ENCODE assay signal across 8 mouse cellular contexts in the genomic region with DNA sequence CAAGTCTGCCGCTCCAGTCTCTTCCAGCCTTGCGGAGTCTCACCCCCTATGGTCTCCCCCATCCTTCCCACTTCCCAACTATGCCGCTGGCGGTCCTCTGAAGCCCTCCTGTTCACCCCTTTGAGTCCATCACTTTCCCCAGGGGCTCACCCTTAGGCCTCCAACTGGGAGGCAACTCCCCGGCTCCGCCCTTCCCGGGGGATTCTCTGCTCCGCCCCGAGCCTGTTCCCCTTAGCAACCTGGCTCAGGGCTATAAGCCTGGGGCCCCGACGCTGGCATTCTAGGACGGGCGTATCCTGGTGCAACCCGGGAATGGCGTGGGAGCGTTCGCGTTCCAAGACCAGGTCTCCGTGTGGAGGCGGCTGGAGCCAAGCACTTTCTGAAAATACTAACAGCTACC. TPM values are rescaled to one million over a fixed set of nuclear protein-coding genes. Genes with fewer than 3 reads are reported as not detected.
A peak's percentile ranks its signal among the peaks of the same experiment; 100 is the strongest.
DNase-seq lines count a peak whose midpoint lies in the region; ATAC-seq and TF ChIP-seq lines count a peak whose summit lies in the region.

Gene Cd82 (minus strand): TSS at position 381 of the 400 bp plus-strand sequence.

- 2% methylated on average over 20 of the region's 20 CpGs for WGBS in intestine, postnatal 0 days
- WGBS in liver, embryonic 11.5 days, result 4% methylated on average over 20 of the region's 20 CpGs
- 3% methylated on average over 20 of the region's 20 CpGs for WGBS in midbrain, postnatal 0 days

- peak within 1 kb of the TSS; percentile 69 for H3K4me2 ChIP-seq in intestine, postnatal 0 days (replicated peaks; ENCODE audit: low read depth)
- H3K4me2 ChIP-seq in liver, embryonic 11.5 days, result peak within 1 kb of the TSS; percentile 90
- peak within 1 kb of the TSS; percentile 78 for H3K4me2 ChIP-seq in midbrain, postnatal 0 days (ENCODE audit: low read depth, low read length, poor library complexity, severe bottlenecking)

- H3K36me3 ChIP-seq in intestine, postnatal 0 days (ENCODE audit: control insufficient read depth, insufficient read depth), result no peaks in the 10 kb centered on the region
- H3K36me3 ChIP-seq in liver, embryonic 11.5 days (ENCODE audit: control insufficient read depth, insufficient read depth, low read length), result no peaks in the 10 kb centered on the region
- no peaks in the 10 kb centered on the region for H3K36me3 ChIP-seq in midbrain, postnatal 0 days (ENCODE audit: insufficient read depth, low read length)

- H3K4me3 ChIP-seq in left cerebral cortex, adult 2 months, result peak within 1 kb of the TSS; percentile 51
- peak within 1 kb of the TSS; percentile 59 for H3K4me3 ChIP-seq in intestine, postnatal 0 days (ENCODE audit: low read depth, low read length)
- H3K4me3 ChIP-seq in liver, embryonic 11.5 days (ENCODE audit: low read depth, low read length), result peak within 1 kb of the TSS; percentile 67
- H3K4me3 ChIP-seq in midbrain, postnatal 0 days (ENCODE audit: low read depth, low read length), result peak within 1 kb of the TSS; percentile 36

- ATAC-seq in intestine, postnatal 0 days, result peak; percentile 92
- ATAC-seq in liver, embryonic 11.5 days (replicated peaks; ENCODE audit: low FRiP score), result peak; percentile 82
- peak; percentile 65 for ATAC-seq in midbrain, postnatal 0 days (ENCODE audit: low FRiP score)

- no peaks in the 10 kb centered on the region for H3K27me3 ChIP-seq in intestine, postnatal 0 days (replicated peaks; ENCODE audit: control insufficient read depth, insufficient read depth, low read length)
- no peaks in the 10 kb centered on the region for H3K27me3 ChIP-seq in liver, embryonic 11.5 days (replicated peaks; ENCODE audit: control insufficient read depth, insufficient read depth, low read length)
- H3K27me3 ChIP-seq in midbrain, postnatal 0 days (ENCODE audit: insufficient read depth, low read length), result peaks cover 15% of the 10 kb centered on the region; the same call in 1 of the 2 replicates

- no peaks in the 10 kb centered on the region for H3K9me3 ChIP-seq in intestine, postnatal 0 days (ENCODE audit: control insufficient read depth)
- H3K9me3 ChIP-seq in liver, embryonic 11.5 days (ENCODE audit: control insufficient read depth, low read length), result no peaks in the 10 kb centered on the region
- H3K9me3 ChIP-seq in midbrain, postnatal 0 days (ENCODE audit: low read length), result no peaks in the 10 kb centered on the region

- peak within 1 kb of the TSS; percentile 67 for H3K9ac ChIP-seq in intestine, postnatal 0 days (ENCODE audit: low read depth, low read length)
- peak within 1 kb of the TSS; percentile 75 for H3K9ac ChIP-seq in liver, embryonic 11.5 days (ENCODE audit: low read depth, low read length)
- H3K9ac ChIP-seq in midbrain, postnatal 0 days (replicated peaks; ENCODE audit: low read length, poor library complexity, severe bottlenecking), result peak within 1 kb of the TSS; percentile 19

- peak within 1 kb of the TSS; percentile 30; the same call in 1 of the 2 replicates for H3K27ac ChIP-seq in left cerebral cortex, adult 2 months
- peak within 1 kb of the TSS; percentile 93 for H3K27ac ChIP-seq in intestine, postnatal 0 days (ENCODE audit: low read depth, low read length)
- H3K27ac ChIP-seq in liver, embryonic 11.5 days (ENCODE audit: low read depth, low read length), result peak within 1 kb of the TSS; percentile 70
- no peak within 1 kb of the TSS for H3K27ac ChIP-seq in midbrain, postnatal 0 days (ENCODE audit: low read depth, low read length)

- intact Hi-C loops in left cerebral cortex, adult 2 months (cut with DNase I), result no loop called here

- no peak for TF ChIP-seq CTCF in left cerebral cortex, adult 2 months (IDR thresholded peaks at IDR 0.05)
- no peak; the same call in 1 of the 2 replicates for TF ChIP-seq CTCF in intestine, postnatal 0 days (IDR thresholded peaks at IDR 0.05; ENCODE audit: low read depth)
- no peak for TF ChIP-seq CTCF in midbrain, postnatal 0 days (IDR thresholded peaks at IDR 0.05)

- DNase-seq in left cerebral cortex, adult 2 months (ENCODE audit: extremely low spot score in 1 of 2, low spot score in 2 of 2), result peak in 1 of 2 experiments; percentile 19
- DNase-seq in left cerebral cortex, adult 11 months (ENCODE audit: low spot score), result no peak
- peak; percentile 79 for DNase-seq in embryo, embryonic 10.5 days (ENCODE audit: low spot score)
- DNase-seq in heart, adult 11 months, result peak; percentile 99
- peak; percentile 74 for DNase-seq in liver, embryonic 11.5 days (ENCODE audit: low spot score)
- DNase-seq in midbrain, postnatal 0 days (ENCODE audit: low spot score), result peak; percentile 52
- DNase-seq in urinary bladder, postnatal 36 days (ENCODE audit: low spot score in 2 of 2), result peak; percentile 66 to 81

- H3K4me1 ChIP-seq in intestine, postnatal 0 days (replicated peaks; ENCODE audit: control insufficient read depth, insufficient read depth, low read length), result peaks cover 18% of the 10 kb centered on the region
- H3K4me1 ChIP-seq in liver, embryonic 11.5 days (replicated peaks; ENCODE audit: control insufficient read depth, insufficient read depth, low read length), result peaks cover 26% of the 10 kb centered on the region
- 0 out of 2 replicates have a peak, but pooled peaks cover 4% of the 10 kb centered on the region for H3K4me1 ChIP-seq in midbrain, postnatal 0 days (ENCODE audit: insufficient read depth, low read length)

RNA-seq across cellular contexts. Expression of gene Cd82, which starts in this region (rescaled TPM):
- total RNA-seq in left cerebral cortex, adult 2 months (2021), result 10 to 100 TPM; 12.8 to 17.8 TPM
- polyA plus RNA-seq in intestine, postnatal 0 days (2015; fragmentation: Nextera tagmentation; extraction: Ambion mirVana), result 184 and 199 TPM in 2 replicates
- polyA plus RNA-seq in liver, embryonic 11.5 days (2014; fragmentation: Nextera tagmentation; extraction: Ambion mirVana), result 16.5 and 16.9 TPM in 2 replicates
- total RNA-seq in midbrain, postnatal 0 days (2014; rRNA removed), result 9.2 and 11.4 TPM in 2 replicates
- polyA plus RNA-seq in midbrain, postnatal 0 days (2015; fragmentation: Nextera tagmentation; extraction: Ambion mirVana), result 14.5 and 14.8 TPM in 2 replicates

Comparison
In these comparisons a context has a peak if more than half of its experiments do, and no peak if none do; other contexts are left out.
1. RNA of gene Cd82 (polyA plus RNA-seq): 184 to 199 TPM in intestine, postnatal 0 days; 16.5 to 16.9 TPM in liver, embryonic 11.5 days and 14.5 to 14.8 TPM in midbrain, postnatal 0 days; every median in the first group is over 10 times any median in the second.
2. H3K9ac ChIP-seq: peak in every context shown above with its lines; median percentile 75 in liver, embryonic 11.5 days; 67 in intestine, postnatal 0 days; 19 in midbrain, postnatal 0 days.
3. Peak in every context shown above with its lines, with median percentiles within 50 percentile points of each other: H3K4me3 ChIP-seq, ATAC-seq and H3K4me2 ChIP-seq.